Mouse (Mus musculus): ENCODE results near the gene Cpox. TPM values are rescaled to one million over a fixed set of nuclear protein-coding genes. Genes with fewer than 3 reads are reported as not detected.
"Not testable (repeated sequence)": the region's sequence is repeated elsewhere in the genome, so short reads cannot be mapped to it uniquely, and the experiment has no call there.

Gene Cpox
- 10 to 100 TPM; 48.3 to 55.6 TPM for polyA plus RNA-seq (2017; shearing (Covaris generic))

DNA sequence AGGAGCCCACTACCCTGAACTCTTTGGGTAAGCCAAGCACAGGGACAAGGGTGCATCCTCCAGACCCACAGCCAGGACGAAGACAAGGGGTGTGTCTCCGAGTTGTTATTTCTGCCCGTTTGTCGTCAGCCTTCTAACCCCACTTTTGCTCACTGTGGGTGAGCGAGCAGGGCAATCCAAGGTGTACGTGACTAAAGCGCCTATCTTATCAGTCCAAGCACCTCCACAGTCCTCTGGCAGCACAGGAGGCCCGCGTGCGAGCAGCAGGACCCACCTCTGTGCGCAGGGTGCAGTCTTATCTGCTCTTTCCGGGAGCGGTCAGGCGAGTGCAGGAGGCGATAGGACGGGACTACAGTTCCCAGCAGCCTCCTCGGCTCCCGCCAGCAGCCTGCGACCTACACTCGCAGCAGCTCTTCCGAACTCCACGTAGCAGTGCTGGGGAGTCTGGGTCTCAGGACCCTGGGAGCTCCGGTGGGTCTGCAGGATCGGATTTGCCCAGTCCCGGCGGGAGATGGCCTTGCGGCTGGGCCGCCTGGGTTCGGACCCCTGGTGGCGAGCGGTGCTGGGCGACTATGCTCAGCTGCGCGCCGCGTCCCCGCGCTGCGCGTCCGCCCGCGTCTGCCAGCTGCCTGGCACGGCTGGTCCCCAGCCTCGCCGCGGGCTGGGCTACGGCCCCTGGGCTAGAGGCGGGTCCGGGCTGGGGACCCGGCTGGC, at the start of gene Cpox:
Cpox (plus strand) TSS at position 376 of the 714 bp plus-strand sequence.
- ATAC-seq, result peak; percentile 97

GRCm38 (mm10) chr16:58622377-58622776, 47.7 kb upstream of the Cpox start:
- no peak for ATAC-seq

DNA sequence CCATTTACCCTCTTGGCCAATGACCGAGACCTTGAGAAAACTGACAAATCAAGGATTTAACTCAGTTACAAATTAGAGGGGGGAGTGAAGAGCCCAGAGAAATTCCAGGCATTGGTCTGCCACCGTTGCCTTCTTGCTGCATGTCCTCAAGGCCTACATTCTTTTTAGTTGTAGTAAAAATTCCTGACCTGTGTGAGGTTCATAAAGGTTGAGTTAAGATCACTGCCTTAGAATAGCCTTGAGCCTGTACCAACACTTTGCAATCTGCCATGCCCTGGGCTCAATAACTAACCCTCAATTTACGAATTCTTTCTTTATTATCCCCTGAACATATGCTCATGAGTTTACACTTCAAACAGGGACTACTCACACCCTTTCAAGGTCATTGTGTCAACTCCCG, 47.0 kb upstream of the Cpox start:
- ATAC-seq, result no peak

DNA sequence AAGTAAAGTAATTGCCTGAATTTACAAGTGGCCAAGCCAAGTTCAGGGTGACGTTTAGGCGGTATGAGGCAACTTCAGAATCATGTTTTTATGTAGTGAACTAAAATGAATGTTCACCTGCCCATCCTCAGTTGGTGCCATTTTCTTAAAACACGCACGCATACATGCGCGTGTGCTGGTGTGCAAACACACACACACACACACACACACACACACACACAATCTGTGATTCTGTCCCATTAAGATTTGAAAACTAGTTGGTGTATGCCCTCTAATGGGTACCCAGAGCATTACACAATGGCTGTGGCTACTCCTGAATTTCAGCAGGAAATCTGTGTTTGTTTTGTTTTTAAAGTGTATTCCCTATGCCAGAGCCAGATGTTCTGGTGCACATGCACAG, 46.1 kb upstream of the Cpox start:
- peak; percentile 73 for ATAC-seq

- no peak for ATAC-seq
These were observed 42.3 kb upstream of the Cpox start for GRCm38 (mm10) chr16:58627597-58628335.

GRCm38 (mm10) chr16:58628336-58628680, 41.8 kb upstream of the Cpox start:
- no peak for ATAC-seq

DNA sequence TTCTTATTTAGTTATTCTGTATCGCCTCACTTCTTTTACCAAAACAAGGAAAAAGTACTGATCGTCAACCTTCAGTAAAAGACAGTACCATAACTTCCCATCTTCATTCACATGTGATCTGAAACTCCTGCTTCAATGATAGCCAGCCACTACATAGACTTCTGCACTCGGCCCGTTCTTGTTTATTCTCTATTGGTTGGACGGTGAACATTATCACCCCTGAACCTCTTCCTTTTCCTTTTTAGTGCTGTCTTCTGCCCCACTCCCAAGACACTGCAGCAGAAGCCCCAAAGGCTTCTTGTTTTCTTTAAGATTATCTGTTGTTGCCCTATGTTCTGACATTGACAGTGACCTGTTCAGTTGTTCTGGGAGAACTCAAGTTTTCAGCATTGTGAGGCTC, 41.1 kb upstream of the Cpox start:
- no peak for ATAC-seq

DNA sequence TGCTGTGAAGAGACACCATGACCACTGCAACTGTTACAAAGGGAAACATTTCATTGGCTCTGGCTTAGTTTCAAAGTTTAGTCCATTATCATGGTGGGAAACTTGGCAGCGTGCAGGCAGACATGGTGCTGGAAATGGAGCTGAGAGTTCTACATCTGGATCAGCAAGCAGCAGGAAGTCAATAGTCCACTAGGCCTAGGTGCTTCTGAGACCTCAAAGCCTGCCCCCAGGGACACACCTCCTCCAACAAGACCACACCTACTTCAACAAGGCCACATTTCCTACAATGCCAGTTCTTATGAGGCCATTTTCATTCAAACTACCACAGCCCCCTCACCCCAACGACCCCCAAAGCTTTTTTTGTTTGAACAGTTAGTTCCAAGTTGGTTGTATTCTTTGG, 40.4 kb upstream of the Cpox start:
- no peak for ATAC-seq

GRCm38 (mm10) chr16:58635866-58636265, 34.2 kb upstream of the Cpox start:
- ATAC-seq, result no peak

DNA sequence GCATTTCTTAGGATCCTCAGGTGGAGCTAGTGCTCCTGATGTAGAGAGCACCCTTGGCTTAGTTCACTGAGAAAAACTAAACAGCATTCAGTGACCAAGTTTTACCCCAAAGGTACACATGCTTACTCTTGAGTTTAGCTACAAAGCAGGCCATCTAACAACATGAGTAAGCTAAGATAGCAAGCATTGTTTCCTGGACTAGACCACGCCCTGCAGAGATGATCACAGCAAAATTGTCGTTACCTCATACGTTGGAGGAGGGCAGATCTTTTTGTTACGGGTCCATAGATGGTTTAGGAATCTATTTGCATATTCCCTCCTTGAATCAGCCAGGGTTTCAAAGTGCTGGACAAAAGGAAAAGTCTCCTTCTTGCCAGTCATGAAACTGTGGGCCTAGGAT, 32.6 kb upstream of the Cpox start:
- ATAC-seq, result no peak

DNA sequence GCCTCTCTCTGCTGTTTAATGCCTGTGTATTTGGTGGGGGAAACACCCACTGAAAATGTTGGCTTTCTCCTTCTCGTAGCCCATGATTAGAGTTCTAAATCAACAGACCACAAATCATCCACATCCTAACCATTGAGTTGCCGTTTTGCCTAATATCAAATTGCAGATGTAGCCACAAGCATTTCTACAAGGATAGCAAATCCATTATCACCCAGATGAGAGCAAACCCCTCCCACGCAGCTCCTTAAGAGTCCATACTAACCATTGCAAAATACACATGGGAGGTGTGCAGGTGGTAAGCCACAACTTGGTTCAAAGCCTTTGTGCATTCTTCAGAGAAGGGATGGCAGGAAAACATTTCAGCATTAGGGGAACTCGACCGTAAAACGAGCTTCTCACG, 32.1 kb upstream of the Cpox start:
- ATAC-seq, result no peak

- no peak for ATAC-seq
These were observed 31.4 kb upstream of the Cpox start, which contains the start of gene E330017A01Rik for GRCm38 (mm10) chr16:58638689-58639175. Gene E330017A01Rik, minus strand, starts transcription at chr16:58638739.

- ATAC-seq, result no peak
These were observed 20.1 kb upstream of the Cpox start for GRCm38 (mm10) chr16:58649979-58650378.

DNA sequence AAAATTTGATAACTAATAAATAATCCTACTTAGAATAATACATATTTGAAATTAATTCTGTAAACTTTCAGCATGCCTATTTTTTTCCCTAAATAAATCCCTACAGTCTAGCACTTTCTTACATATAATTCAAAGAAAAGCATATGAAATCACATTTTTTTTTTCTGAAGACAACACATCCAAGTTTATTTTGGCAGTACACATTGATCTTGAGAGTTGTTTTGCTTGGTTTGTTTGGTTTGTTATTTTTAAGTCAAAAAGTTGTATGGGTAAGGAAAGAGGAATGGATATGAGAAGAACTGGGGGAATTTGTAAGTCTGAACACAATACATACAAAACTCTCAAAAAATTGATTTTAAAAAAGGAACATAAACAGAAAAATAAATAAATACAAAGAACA, 14.3 kb upstream of the Cpox start:
- no peak for ATAC-seq

DNA sequence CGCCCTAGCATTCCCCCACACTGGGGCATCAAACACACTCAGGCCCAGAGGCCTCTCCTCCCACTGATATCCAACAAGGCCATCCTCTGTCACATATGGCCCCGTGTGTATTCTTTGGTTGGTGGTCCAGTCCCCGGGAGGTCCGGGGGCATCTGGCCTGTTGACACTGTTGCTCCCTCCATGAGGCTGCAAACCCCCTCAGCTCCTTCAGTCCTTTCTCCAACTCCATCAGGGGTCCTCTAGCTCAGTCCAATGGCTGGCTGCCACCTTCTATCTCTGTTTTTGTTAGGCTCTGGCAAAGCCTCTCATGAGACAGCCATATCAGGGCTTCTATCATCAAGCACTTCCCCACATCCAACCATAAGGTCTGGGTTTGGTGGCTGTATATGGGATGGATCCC, 13.6 kb upstream of the Cpox start:
- no peak for ATAC-seq

GRCm38 (mm10) chr16:58658668-58659067, 11.4 kb upstream of the Cpox start:
- ATAC-seq, result no peak

DNA sequence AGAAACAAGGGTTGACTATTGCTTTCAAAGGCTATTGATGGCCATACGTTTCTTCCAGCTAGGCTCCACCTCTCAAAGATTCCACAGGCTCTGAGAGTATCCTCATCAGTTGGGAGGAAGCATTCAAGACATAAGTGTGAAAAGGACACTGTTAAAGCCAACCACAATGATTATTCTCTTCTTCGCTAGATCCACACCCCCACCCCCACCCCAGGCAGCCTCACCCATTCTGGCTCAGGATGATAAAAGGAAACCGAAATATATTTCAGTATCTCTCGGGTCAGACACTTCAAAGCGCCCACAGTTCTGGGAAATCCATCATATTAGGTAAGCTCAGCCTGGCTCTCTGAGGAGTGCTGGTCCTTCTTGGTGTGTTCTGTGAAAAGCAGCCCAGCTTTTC, 8.3 kb upstream of the Cpox start:
- no peak for ATAC-seq

- ATAC-seq, result no peak
These were observed 7.8 kb upstream of the Cpox start for GRCm38 (mm10) chr16:58662287-58662791.

- ATAC-seq, result peak; percentile 88
These were observed 7.1 kb upstream of the Cpox start for GRCm38 (mm10) chr16:58663021-58663420.

- ATAC-seq, result no peak
These were observed 6.3 kb upstream of the Cpox start for GRCm38 (mm10) chr16:58663816-58664215.

DNA sequence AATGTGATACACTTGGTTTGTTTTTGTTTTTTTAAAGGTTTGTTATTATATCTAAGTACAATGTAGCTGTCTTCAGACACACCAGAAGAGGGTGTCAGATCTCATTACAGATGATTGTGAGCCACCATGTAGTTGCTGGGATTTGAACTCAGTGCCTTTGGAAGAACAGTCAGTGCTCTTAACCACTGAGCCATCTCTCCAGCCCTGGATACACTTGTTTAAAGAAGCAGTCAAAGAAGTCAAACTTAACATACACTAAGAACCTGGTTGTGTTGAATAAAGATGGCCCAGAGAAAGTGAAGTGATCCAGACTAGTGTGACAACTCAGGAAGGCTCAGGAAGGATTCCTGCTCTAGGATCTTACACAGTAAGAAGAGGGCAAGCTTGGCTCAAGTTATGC, 5.0 kb upstream of the Cpox start:
- not testable (repeated sequence) for ATAC-seq

- ATAC-seq, result not testable (repeated sequence)
These were observed 3.4 kb upstream of the Cpox start for GRCm38 (mm10) chr16:58666681-58667080.

GRCm38 (mm10) chr16:58668586-58668985, 1.5 kb upstream of the Cpox start:
- ATAC-seq, result no peak

- no peak for ATAC-seq
These were observed 828 bp upstream of the Cpox start for GRCm38 (mm10) chr16:58669264-58669663.
